Mouse (Mus musculus) cortical plate, adult 2 months (tissue): ENCODE measurements around the gene Adcy7.

Experiments
- CTCF ChIP-seq: fragments of 200-500 bp; IDR thresholded peaks from 2 replicates; pipeline ENCODE4 v1.5.1; 2011; ENCODE audit warnings: mild to moderate bottlenecking, control low read depth, low read length; ENCODE audit not compliant: insufficient read depth; ENCODE audit errors: extremely low read depth
- POLR2A ChIP-seq: fragments of 200-500 bp; IDR thresholded peaks from 2 replicates; pipeline ENCODE4 v1.6.1; 2011; ENCODE audit warnings: mild to moderate bottlenecking, low read length, control low read depth; ENCODE audit not compliant: insufficient read depth; ENCODE audit errors: extremely low read depth

- TF ChIP-seq CTCF (no peak), POLR2A (no peak)
Observed at GRCm38 (mm10) chr8:88305814-88306213, 33.6 kb downstream of the Adcy7 start.
